Mouse (Mus musculus): ENCODE results near the gene Apol7b.

Gene Apol7b

GRCm38 (mm10) chr15:77384340-77385030 lies 62.8 kb downstream of the Apol7b start:
- DNase-seq (ENCODE audit: low spot score in 2 of 2), result no peak

- DNase-seq (ENCODE audit: low spot score in 2 of 2), result no peak
Measured at GRCm38 (mm10) chr15:77382880-77383279, 64.4 kb downstream of the Apol7b start.

- DNase-seq (ENCODE audit: low spot score in 2 of 2), result no peak
Measured at GRCm38 (mm10) chr15:77382271-77382850, 64.9 kb downstream of the Apol7b start.

- DNase-seq (ENCODE audit: low spot score in 2 of 2), result no peak
Measured at GRCm38 (mm10) chr15:77381481-77381880, 65.8 kb downstream of the Apol7b start.

- DNase-seq (ENCODE audit: low spot score in 2 of 2), result no peak
Measured at GRCm38 (mm10) chr15:77379921-77380320, 67.4 kb downstream of the Apol7b start.

GRCm38 (mm10) chr15:77377419-77377818 lies 69.9 kb downstream of the Apol7b start:
- DNase-seq (ENCODE audit: low spot score in 2 of 2), result no peak

- no peak for DNase-seq (ENCODE audit: low spot score in 2 of 2)
Measured at GRCm38 (mm10) chr15:77376920-77377319, 70.4 kb downstream of the Apol7b start.
